Mouse (Mus musculus): ENCODE results near the gene Lrrc3c. TPM values are rescaled to one million over a fixed set of nuclear protein-coding genes. Genes with fewer than 3 reads are reported as not detected.
"Not testable (repeated sequence)": the region's sequence is repeated elsewhere in the genome, so short reads cannot be mapped to it uniquely, and the experiment has no call there.

Lrrc3c gene
- total RNA-seq, 2 experiments from 2014 or later = not detected

- DNase-seq (ENCODE audit: low spot score in 2 of 2) = peak; percentile 29 to 44
Measured at GRCm38 (mm10) chr11:98586087-98586891, 11.8 kb upstream of the Lrrc3c start.

- DNase-seq (ENCODE audit: low spot score in 2 of 2) = peak; percentile 98
Measured at GRCm38 (mm10) chr11:98586892-98587563, 11.1 kb upstream of the Lrrc3c start, which contains the start of gene Ormdl3. Ormdl3 (minus strand) TSS chr11:98587368.

GRCm38 (mm10) chr11:98587684-98588546, 10.2 kb upstream of the Lrrc3c start:
- peak; percentile 67 for DNase-seq (ENCODE audit: low spot score in 2 of 2)

- DNase-seq (ENCODE audit: low spot score in 2 of 2) = peak in 1 of 2 experiments; percentile 34
Measured at GRCm38 (mm10) chr11:98588833-98589281, 9.2 kb upstream of the Lrrc3c start.

- DNase-seq (ENCODE audit: low spot score in 2 of 2) = no peak
Measured at GRCm38 (mm10) chr11:98589306-98589705, 8.8 kb upstream of the Lrrc3c start.

- no peak for DNase-seq (ENCODE audit: low spot score in 2 of 2)
Measured at GRCm38 (mm10) chr11:98590548-98591445, 7.3 kb upstream of the Lrrc3c start.

- no peak for DNase-seq (ENCODE audit: low spot score in 2 of 2)
Measured at GRCm38 (mm10) chr11:98595021-98595420, 3.1 kb upstream of the Lrrc3c start.

- no peak for DNase-seq (ENCODE audit: low spot score in 2 of 2)
Measured at GRCm38 (mm10) chr11:98595473-98595872, 2.6 kb upstream of the Lrrc3c start.

GRCm38 (mm10) chr11:98595955-98596354, 2.1 kb upstream of the Lrrc3c start:
- DNase-seq (ENCODE audit: low spot score in 2 of 2) = no peak

GRCm38 (mm10) chr11:98597363-98597762, 728 bp upstream of the Lrrc3c start:
- DNase-seq (ENCODE audit: low spot score in 2 of 2) = peak; percentile 62 to 71

GRCm38 (mm10) chr11:98598851-98599290, 780 bp downstream of the Lrrc3c start:
- no peak for DNase-seq (ENCODE audit: low spot score in 2 of 2)

GRCm38 (mm10) chr11:98599291-98599690, 1.2 kb downstream of the Lrrc3c start:
- peak in 1 of 2 experiments; percentile 17 for DNase-seq (ENCODE audit: low spot score in 2 of 2)

GRCm38 (mm10) chr11:98602090-98602690, 4.1 kb downstream of the Lrrc3c start:
- DNase-seq (ENCODE audit: low spot score in 2 of 2) = peak in 1 of 2 experiments; percentile 16

- DNase-seq (ENCODE audit: low spot score in 2 of 2) = no peak
Measured at GRCm38 (mm10) chr11:98603953-98604352, 5.9 kb downstream of the Lrrc3c start.

- peak in 1 of 2 experiments; percentile 8 for DNase-seq (ENCODE audit: low spot score in 2 of 2)
Measured at GRCm38 (mm10) chr11:98604911-98605310, 6.8 kb downstream of the Lrrc3c start.

- DNase-seq (ENCODE audit: low spot score in 2 of 2) = peak in 1 of 2 experiments; percentile 14
Measured at GRCm38 (mm10) chr11:98606763-98607162, 8.7 kb downstream of the Lrrc3c start.

GRCm38 (mm10) chr11:98620791-98621190, 22.7 kb downstream of the Lrrc3c start:
- DNase-seq (ENCODE audit: low spot score in 2 of 2) = no peak

GRCm38 (mm10) chr11:98623981-98624380, 25.9 kb downstream of the Lrrc3c start:
- not testable (repeated sequence) for DNase-seq (ENCODE audit: low spot score in 2 of 2)

- not testable (repeated sequence) for DNase-seq (ENCODE audit: low spot score in 2 of 2)
Measured at GRCm38 (mm10) chr11:98624381-98624780, 26.3 kb downstream of the Lrrc3c start.
